Mouse (Mus musculus): Measurements from ENCODE around the gene Msl3.

The Msl3 gene

DNA sequence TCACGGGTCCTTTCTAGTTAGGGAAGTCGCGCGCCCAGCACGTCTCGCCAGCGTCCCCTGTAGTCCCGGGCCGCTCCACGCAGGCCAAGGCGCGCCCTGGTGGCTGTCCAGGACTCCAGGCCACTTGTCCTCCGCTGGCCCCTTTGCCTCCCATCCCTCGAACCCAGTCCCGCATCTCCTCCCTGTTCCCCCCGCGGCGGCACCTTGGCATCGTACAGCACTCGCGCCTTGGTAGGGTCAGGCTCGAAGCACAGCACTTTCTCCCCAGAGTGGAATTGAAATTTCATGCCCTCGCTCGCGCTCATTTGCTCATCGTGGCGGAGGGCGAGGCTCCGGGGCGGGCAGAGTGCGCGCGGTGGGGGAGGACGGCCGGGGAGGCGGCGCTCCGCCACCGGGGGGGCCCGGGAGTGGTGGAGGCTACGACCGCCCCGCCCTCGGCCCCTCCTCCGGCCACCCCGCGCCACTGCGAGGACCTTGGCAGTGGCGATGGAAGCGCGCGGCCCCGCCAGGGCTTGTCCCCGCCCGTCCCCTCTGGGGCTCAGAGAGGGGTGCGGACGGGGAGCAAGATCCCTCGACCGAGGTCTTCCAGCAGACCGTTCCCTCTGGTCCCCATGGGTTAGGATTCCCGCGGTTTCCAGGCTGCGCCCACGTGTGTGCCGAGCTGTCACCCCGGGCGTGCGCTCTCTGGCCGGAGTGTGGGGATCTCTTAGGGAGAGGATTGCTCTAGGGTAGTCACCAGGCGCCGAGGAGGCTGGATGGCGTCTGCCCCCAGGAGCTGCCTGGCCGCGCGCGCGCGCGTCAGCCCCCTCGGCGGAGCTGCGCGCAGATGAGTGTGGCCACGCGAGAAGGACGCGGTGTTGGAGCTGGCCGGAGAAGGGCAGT is at the start of gene Msl3:
Gene Msl3 (minus strand): TSS at position 374 of the 882 bp plus-strand sequence.
- peak; percentile 92 for DNase-seq

DNA sequence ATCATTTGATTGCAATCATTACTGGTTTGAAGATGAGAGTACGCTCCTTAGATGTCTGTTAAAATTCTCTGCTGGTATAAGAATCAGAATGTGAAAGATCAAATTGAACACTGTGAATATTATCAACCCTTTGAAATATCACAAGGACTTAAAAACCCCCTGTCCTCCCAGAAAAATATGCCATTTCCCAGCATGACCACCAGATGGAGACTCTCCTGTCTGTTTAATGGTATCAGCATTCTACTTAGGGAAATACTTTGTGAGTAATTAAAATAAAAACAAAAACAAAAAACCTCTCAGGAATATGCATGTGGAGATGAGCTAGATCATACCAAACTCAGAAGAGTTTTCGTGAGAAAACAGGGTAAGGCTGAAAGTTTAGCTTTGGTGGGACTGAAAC is 44.3 kb upstream of the Msl3 start:
- DNase-seq = peak; percentile 1

DNA sequence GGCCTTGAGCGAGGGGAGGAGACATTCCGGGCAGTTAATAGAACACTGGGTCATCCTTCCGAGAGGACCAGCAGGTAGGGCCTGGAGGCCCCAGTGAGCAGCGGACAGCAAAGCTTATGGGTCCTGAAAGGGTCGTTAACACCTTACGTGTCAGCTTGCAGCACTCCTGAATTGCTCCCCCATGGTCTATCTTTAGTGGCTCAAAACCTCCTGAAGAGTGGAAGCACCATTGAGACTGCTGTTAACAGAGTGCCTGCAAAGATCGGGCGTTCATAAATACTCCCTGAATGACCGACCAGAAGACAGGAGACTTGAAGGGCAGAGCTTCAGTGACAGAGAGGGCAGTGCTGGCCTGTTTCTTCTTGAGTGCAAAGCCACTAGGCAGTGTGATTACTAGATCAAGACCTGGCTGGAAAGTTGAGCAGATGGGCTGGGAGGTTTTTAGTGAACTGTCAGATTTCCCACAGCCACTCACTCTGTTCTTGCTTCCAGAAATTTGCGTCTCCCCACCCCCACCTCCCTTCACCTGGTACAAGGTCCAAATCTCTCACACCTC is 787 bp upstream of the Msl3 start:
- DNase-seq = no peak

GRCm38 (mm10) chrX:168672913-168673524 is 679 bp downstream of the Msl3 start:
- DNase-seq = no peak

- DNase-seq = peak; percentile 88
Observed at GRCm38 (mm10) chrX:168672425-168672824, 1.3 kb downstream of the Msl3 start.

DNA sequence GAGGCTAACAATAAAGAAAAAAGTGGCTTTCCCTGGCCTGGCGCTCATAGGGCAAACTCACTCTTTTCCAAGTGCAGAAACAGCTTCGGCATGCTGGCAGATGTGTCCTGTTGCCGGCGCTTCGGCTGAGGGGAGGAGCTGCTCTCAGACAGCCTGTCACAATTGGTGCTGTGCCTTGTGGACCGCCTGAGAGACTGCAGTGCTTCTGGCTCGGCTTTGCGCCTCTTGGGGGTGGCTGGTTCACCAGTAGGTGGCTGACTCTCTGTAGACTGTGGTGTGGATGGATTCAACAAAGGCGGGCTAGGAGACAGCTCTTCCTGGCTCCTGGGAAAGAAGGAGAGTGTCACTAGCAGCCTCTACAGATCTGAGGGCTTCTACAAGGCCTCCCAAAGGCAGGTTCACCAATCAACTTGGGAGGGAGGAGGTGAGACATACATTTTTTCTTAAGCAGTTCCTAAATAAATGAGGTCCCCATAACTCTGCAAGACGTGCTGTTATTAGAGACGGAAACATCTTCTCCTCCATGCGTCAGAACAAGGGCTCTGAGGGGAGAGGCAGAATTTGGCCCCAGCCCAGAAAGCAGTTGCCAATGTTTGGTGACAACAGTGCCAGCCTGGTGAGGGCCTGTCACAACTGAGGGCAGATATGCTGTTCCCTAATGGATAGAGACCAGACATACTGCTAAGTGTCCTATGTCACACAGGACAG is 9.6 kb downstream of the Msl3 start:
- DNase-seq = no peak

GRCm38 (mm10) chrX:168660236-168660635 is 13.5 kb downstream of the Msl3 start:
- peak; percentile 2 for DNase-seq

DNA sequence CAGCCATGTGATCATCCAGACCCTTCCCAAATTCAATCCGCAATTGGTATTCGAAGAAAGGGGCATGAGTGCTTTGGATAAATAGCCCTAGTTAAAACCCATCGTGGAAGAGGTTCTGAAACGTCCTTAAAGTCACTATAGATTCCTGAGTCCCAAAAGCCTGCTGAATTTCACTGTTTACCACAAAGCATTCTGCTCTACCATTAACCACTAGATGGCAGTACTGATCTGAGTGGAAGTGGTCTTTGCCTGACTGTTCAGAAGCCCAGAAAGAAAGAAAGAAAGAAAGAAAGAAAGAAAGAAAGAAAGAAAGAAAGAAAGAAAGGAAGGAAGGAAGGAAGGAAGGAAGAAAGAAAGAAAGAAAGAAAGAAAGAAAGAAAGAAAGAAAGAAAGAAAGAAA is 13.9 kb downstream of the Msl3 start:
- peak; percentile 50 for DNase-seq

- no peak for DNase-seq
Observed at GRCm38 (mm10) chrX:168659275-168659674, 14.4 kb downstream of the Msl3 start.

- DNase-seq = no peak
Observed at GRCm38 (mm10) chrX:168657795-168658194, 15.9 kb downstream of the Msl3 start.

DNA sequence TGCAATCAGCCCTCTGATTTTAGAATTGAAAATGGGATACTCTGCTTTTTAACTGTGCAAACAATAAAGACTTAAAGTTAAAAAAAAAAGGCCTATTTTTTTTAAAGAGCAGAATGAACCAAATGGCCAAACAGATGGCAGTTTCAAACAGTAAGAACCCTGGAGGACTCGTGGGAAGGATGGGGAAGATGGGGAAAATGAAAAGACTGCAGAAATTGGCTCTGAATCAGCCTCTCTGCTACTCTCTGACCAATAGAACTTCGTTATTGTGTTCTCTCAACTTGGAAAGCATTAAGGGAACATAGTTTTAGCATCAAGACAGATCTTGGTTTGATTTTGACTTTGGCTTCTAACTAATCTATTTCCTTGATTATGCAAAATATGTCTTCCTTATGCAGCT is 24.4 kb downstream of the Msl3 start:
- no peak for DNase-seq

GRCm38 (mm10) chrX:168647746-168648145 is 26.0 kb downstream of the Msl3 start:
- DNase-seq = no peak

GRCm38 (mm10) chrX:168643451-168643850 is 30.2 kb downstream of the Msl3 start:
- no peak for DNase-seq

GRCm38 (mm10) chrX:168639556-168640356 is 33.9 kb downstream of the Msl3 start:
- DNase-seq = peak; percentile 79
